Mouse (Mus musculus) C2C12 (cell line): ENCODE results near the gene Pde10a.

Experiments used
- CTCF ChIP-seq: IDR thresholded peaks from one replicate; pipeline ENCODE4 v1.5.1; 2011; ENCODE audit not compliant: control insufficient read depth, insufficient read depth, insufficient read length
- FOSL1 ChIP-seq: IDR thresholded peaks from one replicate; pipeline ENCODE4 v1.8.0; 2011; ENCODE audit warnings: mild to moderate bottlenecking, low read length; ENCODE audit not compliant: poor library complexity, insufficient read depth, severe bottlenecking
- MAX ChIP-seq: IDR thresholded peaks from one replicate; pipeline ENCODE4 v1.6.1; 2011; ENCODE audit warnings: mild to moderate bottlenecking, control low read depth
- MYOG ChIP-seq: IDR thresholded peaks from one replicate; pipeline ENCODE4 v1.6.1; 2011; ENCODE audit not compliant: control insufficient read depth, insufficient read length; ENCODE audit errors: extremely low read depth
- USF1 ChIP-seq: IDR thresholded peaks from one replicate; pipeline ENCODE4 v1.6.1; 2011; ENCODE audit warnings: low read depth, mild to moderate bottlenecking, control low read depth, moderate library complexity

GRCm38 (mm10) chr17:8851846-8852245, 326.7 kb downstream of the Pde10a start:
- TF ChIP-seq MYOG (no peak), CTCF (no peak), FOSL1 (no peak), USF1 (no peak), MAX (no peak)
